Mouse (Mus musculus): Measurements from ENCODE around the gene Trcg1.

DNA sequence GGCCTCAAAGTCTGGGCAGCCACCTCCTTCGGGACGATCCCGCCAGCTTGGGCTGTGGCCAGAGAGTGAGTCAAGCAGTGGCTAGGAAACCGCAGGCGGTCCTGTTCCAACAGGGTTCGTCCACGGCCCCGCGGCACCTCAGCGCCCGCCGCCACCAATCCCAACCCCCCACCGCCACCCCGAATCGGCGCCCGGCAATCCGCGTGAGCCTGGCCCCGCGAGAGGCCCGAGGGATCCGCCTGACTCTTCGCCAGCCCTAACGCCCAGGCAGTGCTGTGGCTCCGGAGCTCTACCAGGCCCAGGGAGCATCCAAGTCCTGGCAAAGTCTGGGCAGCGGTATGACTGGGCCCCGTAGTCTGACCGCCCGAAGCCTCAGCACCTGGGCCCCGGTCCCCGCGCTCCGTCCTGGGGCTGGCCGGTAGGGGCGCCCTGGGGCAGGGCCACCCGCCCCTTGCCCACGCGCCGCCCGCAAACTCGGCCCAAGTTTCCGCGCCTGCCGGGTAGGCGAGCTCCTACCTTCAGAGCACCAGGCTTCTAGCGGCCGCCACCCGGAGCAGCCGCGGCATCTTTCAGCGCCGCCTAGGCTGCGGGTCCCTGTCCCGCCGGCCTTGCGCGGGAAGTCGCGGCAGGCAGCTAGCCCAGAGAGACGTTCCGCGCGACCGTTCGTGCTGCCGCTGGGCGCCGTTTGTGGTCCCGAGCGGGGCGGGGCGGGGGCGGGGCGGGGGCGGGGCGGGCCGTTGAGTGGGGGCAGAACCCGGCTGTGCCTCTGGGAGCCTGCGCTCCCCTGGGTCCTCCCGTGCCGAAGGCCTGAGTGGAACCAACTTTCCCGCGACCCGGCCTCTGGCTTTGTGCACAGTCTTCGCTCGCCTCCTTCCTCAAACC lies 25.8 kb downstream of the Trcg1 start, which contains the start of gene 1700017B05Rik:
- TF ChIP-seq CTCF (IDR thresholded peaks at IDR 0.05 in 2 of 3, conservative IDR thresholded peaks at IDR 0.05 in 1 of 3; ENCODE audit: control insufficient read depth in 1 of 3, insufficient read depth in 1 of 3, low read depth in 2 of 3, low read length in 3 of 3, poor library complexity in 1 of 3, severe bottlenecking in 1 of 3) (peak in 2 of 3 experiments; percentile 45 to 68; a peak in 5 of 6 replicates), MAFK (IDR thresholded peaks at IDR 0.05; ENCODE audit: borderline replicate concordance, low read depth, low read length) (no peak), NELFE (IDR thresholded peaks at IDR 0.05; ENCODE audit: low read depth, low read length) (peak; percentile 80), ZMIZ1 (IDR thresholded peaks at IDR 0.05; ENCODE audit: low read depth, low read length) (no peak; the same call in 1 of the 2 replicates), EP300 (IDR thresholded peaks at IDR 0.05; ENCODE audit: low read depth in 1 of 2, low read length in 2 of 2) (no peak; a peak in 1 of 4 replicates), ZKSCAN1 (IDR thresholded peaks at IDR 0.05; ENCODE audit: low read depth, low read length) (no peak), POLR2A (IDR thresholded peaks at IDR 0.05; ENCODE audit: control insufficient read depth in 1 of 2, insufficient read depth in 1 of 2, low read depth in 1 of 2, low read length in 2 of 2, poor library complexity in 1 of 2) (peak; percentile 61 to 83; a peak in 3 of 4 replicates), RCOR1 (IDR thresholded peaks at IDR 0.05; ENCODE audit: low read depth, low read length) (no peak; the same call in 1 of the 2 replicates), POLR2AphosphoS5 (IDR thresholded peaks at IDR 0.05; ENCODE audit: borderline replicate concordance, low read depth, low read length) (no peak), MAX (IDR thresholded peaks at IDR 0.05; ENCODE audit: low read length) (peak; percentile 28; the same call in 1 of the 2 replicates), GATA1 (IDR thresholded peaks at IDR 0.05; ENCODE audit: low read depth, low read length) (no peak)

All from MEL (cell line).